Mouse (Mus musculus) ES-E14 (cell line): ENCODE measurements at regions not wholly inside any gene's neighbourhood (a gene's known extent, or its start where the extent isn't known, plus 50 kb on each side); places are given as distances from the start of the nearest gene placed in this dataset.

Experiments used
- HCFC1 ChIP-seq: IDR thresholded peaks from 2 replicates; pipeline ENCODE4 v1.6.1; 2012; ENCODE audit warnings: low read length, inconsistent platforms, borderline replicate concordance; ENCODE audit not compliant: insufficient read depth
- ZNF384 ChIP-seq: IDR thresholded peaks from 2 replicates; pipeline ENCODE4 v1.6.1; 2012; ENCODE audit warnings: low read depth, low read length, inconsistent platforms

- TF ChIP-seq ZNF384 = no peak
- no peak for TF ChIP-seq HCFC1
These were observed 290.6 kb downstream of the Foxo1 start for GRCm38 (mm10) chr3:52558765-52559164.
